Mouse (Mus musculus): Measurements from ENCODE around the gene Nav3.

Gene Nav3

GRCm38 (mm10) chr10:109637702-109638101 lies 818.3 kb downstream of the Nav3 start:
- DNase-seq = no peak
